Mouse (Mus musculus): ENCODE data around the gene Nnat. TPM values are rescaled to one million over a fixed set of nuclear protein-coding genes. Genes with fewer than 3 reads are reported as not detected.
A peak's percentile ranks its signal among the peaks of the same experiment; 100 is the strongest.

Gene Nnat
- polyA plus RNA-seq, 1 experiment from 2014 or later, result 201 TPM

DNA sequence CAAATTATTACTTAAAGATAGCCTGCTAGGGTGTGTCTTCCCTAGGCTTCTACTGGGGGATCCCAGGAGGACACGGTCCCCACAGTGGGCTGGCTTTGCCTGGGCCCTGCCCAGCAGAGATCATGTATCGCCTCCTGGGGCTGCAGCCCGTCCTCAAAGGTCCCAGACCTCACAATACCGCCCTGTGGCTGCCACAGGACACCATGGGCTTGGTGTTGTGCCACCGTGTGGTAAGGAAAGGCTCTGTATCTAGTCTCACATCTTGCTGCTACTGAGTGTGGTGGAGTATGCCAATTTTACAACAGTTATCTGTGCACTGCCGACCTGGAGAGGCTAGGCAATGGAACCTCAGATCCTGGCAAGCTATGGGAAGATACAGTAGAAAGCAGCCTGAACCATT is 1.4 kb upstream of the Nnat start:
- peaks cover 28% of the 10 kb centered on the region for H3K4me1 ChIP-seq (ENCODE audit: control insufficient read depth, insufficient read depth, low read length)
- peaks cover 32% of the 10 kb centered on the region for H3K36me3 ChIP-seq (ENCODE audit: control insufficient read depth, insufficient read depth, low read length)
- peaks cover 22% of the 10 kb centered on the region for H3K9me3 ChIP-seq (replicated peaks; ENCODE audit: control insufficient read depth, low read length)
- no peak overlapping the region for H3K9ac ChIP-seq (ENCODE audit: low read depth, low read length)
- H3K27me3 ChIP-seq (ENCODE audit: control insufficient read depth, insufficient read depth, low read length), result no peaks in the 10 kb centered on the region
- no peak overlapping the region for H3K27ac ChIP-seq (ENCODE audit: low read depth, low read length)
- H3K4me3 ChIP-seq (ENCODE audit: low read depth, low read length), result no peak overlapping the region
- ATAC-seq (replicated peaks; ENCODE audit: insufficient number of reproducible peaks, low FRiP score, low TSS enrichment), result no peak
- no peak overlapping the region for H3K4me2 ChIP-seq
- 59% methylated on average over 6 of the region's 6 CpGs for WGBS (ENCODE audit: insufficient replicate concordance)

DNA sequence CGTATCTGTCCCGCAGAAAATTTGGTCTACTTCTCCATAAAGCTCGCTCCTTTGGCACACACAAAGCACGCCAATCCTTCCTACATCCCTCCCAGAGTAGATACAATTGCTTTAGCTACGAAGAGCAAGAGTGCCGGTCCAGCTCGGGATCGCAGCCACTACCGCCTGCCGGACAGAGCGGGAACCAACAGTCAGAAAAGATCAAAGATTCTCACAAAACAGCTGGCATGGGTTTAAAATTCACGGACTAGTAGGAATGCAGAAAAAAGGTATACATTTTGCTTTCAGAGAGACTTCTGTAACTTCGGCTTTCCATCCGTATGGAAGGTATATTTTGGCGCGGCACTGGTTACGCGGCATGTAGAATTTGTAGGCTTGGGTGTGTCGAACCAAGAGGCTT is 438 bp upstream of the Nnat start:
- H3K4me3 ChIP-seq (ENCODE audit: low read depth, low read length), result peak overlapping the region; percentile 49
- peak overlapping the region; percentile 72 for H3K4me2 ChIP-seq
- peaks cover 19% of the 10 kb centered on the region for H3K4me1 ChIP-seq (ENCODE audit: control insufficient read depth, insufficient read depth, low read length)
- H3K36me3 ChIP-seq (ENCODE audit: control insufficient read depth, insufficient read depth, low read length), result peaks cover 32% of the 10 kb centered on the region
- 52% methylated on average over 19 of the region's 19 CpGs for WGBS (ENCODE audit: insufficient replicate concordance)
- H3K27ac ChIP-seq (ENCODE audit: low read depth, low read length), result no peak overlapping the region
- peaks cover 22% of the 10 kb centered on the region for H3K9me3 ChIP-seq (replicated peaks; ENCODE audit: control insufficient read depth, low read length)
- no peak for ATAC-seq (replicated peaks; ENCODE audit: insufficient number of reproducible peaks, low FRiP score, low TSS enrichment)
- H3K9ac ChIP-seq (ENCODE audit: low read depth, low read length), result no peak overlapping the region
- H3K27me3 ChIP-seq (ENCODE audit: control insufficient read depth, insufficient read depth, low read length), result no peaks in the 10 kb centered on the region

DNA sequence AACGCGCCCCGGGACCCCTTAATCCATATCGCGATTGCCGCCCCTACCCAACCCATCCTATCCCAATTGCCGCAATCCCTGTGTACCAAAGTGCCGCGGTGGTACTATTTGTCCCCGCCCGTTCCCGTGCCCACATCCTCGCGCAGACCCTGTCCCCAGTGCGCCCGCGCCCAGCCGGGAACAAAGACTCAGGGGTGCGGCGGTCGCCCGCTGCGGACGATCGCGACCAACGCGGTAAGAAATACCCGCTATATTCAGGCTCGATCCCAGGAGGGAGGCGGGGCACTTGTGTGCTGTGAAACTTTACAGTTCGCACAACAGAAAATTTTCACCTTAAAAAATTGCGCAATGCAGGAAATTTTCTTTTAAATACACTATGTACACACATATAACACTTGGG is 424 bp downstream of the Nnat start:
- peak overlapping the region; percentile 71 for H3K9ac ChIP-seq (ENCODE audit: low read depth, low read length)
- H3K4me1 ChIP-seq (ENCODE audit: control insufficient read depth, insufficient read depth, low read length), result peaks cover 18% of the 10 kb centered on the region
- ATAC-seq (replicated peaks; ENCODE audit: insufficient number of reproducible peaks, low FRiP score, low TSS enrichment), result no peak
- H3K9me3 ChIP-seq (replicated peaks; ENCODE audit: control insufficient read depth, low read length), result peaks cover 22% of the 10 kb centered on the region
- H3K36me3 ChIP-seq (ENCODE audit: control insufficient read depth, insufficient read depth, low read length), result peaks cover 32% of the 10 kb centered on the region
- 51% methylated on average over 33 of the region's 33 CpGs for WGBS (ENCODE audit: insufficient replicate concordance)
- no peak overlapping the region for H3K27ac ChIP-seq (ENCODE audit: low read depth, low read length)
- peak overlapping the region; percentile 72 for H3K4me2 ChIP-seq
- H3K27me3 ChIP-seq (ENCODE audit: control insufficient read depth, insufficient read depth, low read length), result no peaks in the 10 kb centered on the region
- peak overlapping the region; percentile 49 for H3K4me3 ChIP-seq (ENCODE audit: low read depth, low read length)

DNA sequence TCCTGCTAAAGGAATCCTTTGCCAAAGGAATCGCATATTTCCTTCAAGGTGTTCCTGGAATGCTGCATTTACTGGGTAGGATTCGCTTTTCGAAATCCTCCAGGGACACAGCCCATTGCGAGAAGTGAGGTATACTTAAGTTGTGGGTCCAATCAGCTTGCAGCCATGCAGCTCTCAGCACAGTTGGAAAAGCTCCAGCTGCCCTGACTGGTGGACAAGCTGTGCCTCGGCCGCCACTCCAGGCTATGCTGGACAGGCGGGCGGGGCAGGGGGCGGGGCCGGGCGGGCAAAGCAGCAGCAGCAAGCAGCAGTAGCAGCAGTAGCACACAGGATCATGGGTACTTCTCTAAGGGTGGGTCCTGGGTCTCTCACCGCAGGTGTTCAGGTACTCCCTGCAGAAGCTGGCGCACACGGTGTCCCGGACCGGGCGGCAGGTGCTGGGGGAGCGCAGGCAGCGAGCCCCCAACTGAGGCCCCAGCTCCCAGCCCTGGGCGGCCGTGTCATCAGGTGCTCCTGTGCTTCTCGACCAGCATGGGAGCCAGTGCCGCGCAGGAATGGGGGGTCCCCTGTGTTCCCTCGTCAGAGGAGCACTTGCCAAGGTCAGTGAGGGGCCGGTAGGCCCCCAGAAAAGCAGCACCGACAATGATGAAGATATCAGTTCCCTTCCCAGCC is 1.4 kb downstream of the Nnat start:
- ATAC-seq (replicated peaks; ENCODE audit: insufficient number of reproducible peaks, low FRiP score, low TSS enrichment), result peak; percentile 71
- Histone ChIP-seq H3K9ac (ENCODE audit: low read depth, low read length) (peak overlapping the region; percentile 43; the same call in 1 of the 2 replicates), H3K4me3 (ENCODE audit: low read depth, low read length) (peak overlapping the region; percentile 49), H3K4me1 (ENCODE audit: control insufficient read depth, insufficient read depth, low read length) (peaks cover 13% of the 10 kb centered on the region; the same call in 1 of the 2 replicates), H3K27ac (ENCODE audit: low read depth, low read length) (no peak overlapping the region), H3K4me2 (peak overlapping the region; percentile 72), H3K36me3 (ENCODE audit: control insufficient read depth, insufficient read depth, low read length) (peaks cover 32% of the 10 kb centered on the region), H3K9me3 (replicated peaks; ENCODE audit: control insufficient read depth, low read length) (peaks cover 22% of the 10 kb centered on the region), H3K27me3 (ENCODE audit: control insufficient read depth, insufficient read depth, low read length) (no peaks in the 10 kb centered on the region)
- 46% methylated on average over 27 of the region's 27 CpGs for WGBS (ENCODE audit: insufficient replicate concordance)

DNA sequence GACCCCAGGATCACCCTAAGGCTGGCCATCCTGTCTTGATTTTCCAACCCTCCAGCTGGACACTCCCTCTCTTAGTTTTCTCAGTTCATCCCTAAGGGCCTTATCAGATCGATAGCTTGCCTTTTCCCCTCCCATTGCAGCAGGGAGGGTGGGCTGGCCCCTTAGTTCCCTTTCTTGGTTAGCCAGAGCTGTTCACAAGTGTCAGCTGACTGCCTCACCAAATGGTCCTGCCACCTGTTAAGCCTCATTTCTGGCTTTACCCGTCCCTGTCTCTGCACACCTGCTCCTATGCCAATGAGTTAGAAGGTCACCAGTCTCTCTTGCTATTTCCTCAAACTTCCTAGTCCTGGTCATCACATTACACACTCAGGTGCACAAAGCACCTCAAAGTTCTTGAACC is 3.2 kb downstream of the Nnat start:
- no peak overlapping the region for H3K4me3 ChIP-seq (ENCODE audit: low read depth, low read length)
- WGBS (ENCODE audit: insufficient replicate concordance), result 48% methylated on average over 2 of the region's 2 CpGs
- peaks cover 22% of the 10 kb centered on the region for H3K36me3 ChIP-seq (ENCODE audit: control insufficient read depth, insufficient read depth, low read length)
- H3K4me1 ChIP-seq (ENCODE audit: control insufficient read depth, insufficient read depth, low read length), result peaks cover 16% of the 10 kb centered on the region; the same call in 1 of the 2 replicates
- H3K9me3 ChIP-seq (replicated peaks; ENCODE audit: control insufficient read depth, low read length), result peaks cover 22% of the 10 kb centered on the region
- H3K27me3 ChIP-seq (ENCODE audit: control insufficient read depth, insufficient read depth, low read length), result no peaks in the 10 kb centered on the region
- no peak for ATAC-seq (replicated peaks; ENCODE audit: insufficient number of reproducible peaks, low FRiP score, low TSS enrichment)
- no peak overlapping the region for H3K27ac ChIP-seq (ENCODE audit: low read depth, low read length)
- no peak overlapping the region for H3K4me2 ChIP-seq
- H3K9ac ChIP-seq (ENCODE audit: low read depth, low read length), result no peak overlapping the region

DNA sequence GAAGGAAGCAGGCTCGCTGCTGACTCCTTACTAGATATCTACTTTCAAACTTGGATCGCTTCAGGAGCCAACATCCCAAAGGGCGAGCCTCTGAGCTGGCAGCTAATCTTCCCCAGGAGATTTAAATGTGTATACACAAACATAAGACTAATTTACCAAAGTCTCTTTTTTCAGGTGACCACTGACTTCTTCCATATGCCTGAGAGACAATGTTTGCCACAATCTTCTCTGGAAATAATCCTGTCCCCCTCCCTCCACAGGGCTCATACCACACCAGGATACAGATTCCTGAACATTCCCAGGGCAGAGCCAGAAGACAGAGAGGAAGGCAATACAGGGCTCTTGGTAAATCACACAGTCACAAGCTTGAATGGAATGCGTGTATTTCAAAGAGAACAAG is 4.8 kb downstream of the Nnat start:
- Histone ChIP-seq H3K4me1 (ENCODE audit: control insufficient read depth, insufficient read depth, low read length) (peaks cover 13% of the 10 kb centered on the region; the same call in 1 of the 2 replicates), H3K36me3 (ENCODE audit: control insufficient read depth, insufficient read depth, low read length) (peaks cover 14% of the 10 kb centered on the region), H3K4me3 (ENCODE audit: low read depth, low read length) (no peak overlapping the region; the same call in 1 of the 2 replicates), H3K4me2 (peak overlapping the region; percentile 76), H3K27ac (ENCODE audit: low read depth, low read length) (no peak overlapping the region), H3K9ac (ENCODE audit: low read depth, low read length) (0 out of 2 replicates have a peak overlapping the region, but pooled peaks have one; percentile 0), H3K9me3 (replicated peaks; ENCODE audit: control insufficient read depth, low read length) (peaks cover 12% of the 10 kb centered on the region), H3K27me3 (ENCODE audit: control insufficient read depth, insufficient read depth, low read length) (no peaks in the 10 kb centered on the region)
- 71% methylated on average over 4 of the region's 4 CpGs for WGBS (ENCODE audit: insufficient replicate concordance)
- ATAC-seq (replicated peaks; ENCODE audit: insufficient number of reproducible peaks, low FRiP score, low TSS enrichment), result no peak

DNA sequence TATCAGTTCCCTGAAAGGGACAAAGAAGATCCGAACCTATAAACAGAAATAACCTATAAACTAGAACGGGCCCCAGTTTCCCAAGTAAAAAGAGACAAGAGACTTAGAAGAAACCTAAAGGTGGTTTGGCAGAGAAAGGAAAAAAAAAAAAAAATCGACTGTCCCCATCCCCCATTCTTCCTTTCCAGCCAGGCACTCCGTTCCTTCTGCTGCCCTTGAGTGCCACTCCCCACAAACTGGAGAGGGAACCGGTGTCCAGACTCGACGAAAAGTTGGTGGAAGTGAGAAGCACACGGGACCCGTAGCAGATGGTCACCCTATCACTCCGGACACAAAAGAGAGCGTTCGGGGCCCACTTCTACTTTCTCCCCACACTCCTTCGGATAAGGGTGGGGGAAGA is 5.6 kb downstream of the Nnat start:
- H3K4me1 ChIP-seq (ENCODE audit: control insufficient read depth, insufficient read depth, low read length), result peaks cover 13% of the 10 kb centered on the region; the same call in 1 of the 2 replicates
- H3K27ac ChIP-seq (ENCODE audit: low read depth, low read length), result peak overlapping the region; percentile 87
- H3K9ac ChIP-seq (ENCODE audit: low read depth, low read length), result peak overlapping the region; percentile 96
- 5% methylated on average over 13 of the region's 13 CpGs for WGBS (ENCODE audit: insufficient replicate concordance)
- peak overlapping the region; percentile 76 for H3K4me2 ChIP-seq
- no peaks in the 10 kb centered on the region for H3K27me3 ChIP-seq (ENCODE audit: control insufficient read depth, insufficient read depth, low read length)
- peaks cover 8% of the 10 kb centered on the region for H3K9me3 ChIP-seq (replicated peaks; ENCODE audit: control insufficient read depth, low read length)
- no peak for ATAC-seq (replicated peaks; ENCODE audit: insufficient number of reproducible peaks, low FRiP score, low TSS enrichment)
- H3K4me3 ChIP-seq (ENCODE audit: low read depth, low read length), result peak overlapping the region; percentile 99
- peaks cover 14% of the 10 kb centered on the region for H3K36me3 ChIP-seq (ENCODE audit: control insufficient read depth, insufficient read depth, low read length)

DNA sequence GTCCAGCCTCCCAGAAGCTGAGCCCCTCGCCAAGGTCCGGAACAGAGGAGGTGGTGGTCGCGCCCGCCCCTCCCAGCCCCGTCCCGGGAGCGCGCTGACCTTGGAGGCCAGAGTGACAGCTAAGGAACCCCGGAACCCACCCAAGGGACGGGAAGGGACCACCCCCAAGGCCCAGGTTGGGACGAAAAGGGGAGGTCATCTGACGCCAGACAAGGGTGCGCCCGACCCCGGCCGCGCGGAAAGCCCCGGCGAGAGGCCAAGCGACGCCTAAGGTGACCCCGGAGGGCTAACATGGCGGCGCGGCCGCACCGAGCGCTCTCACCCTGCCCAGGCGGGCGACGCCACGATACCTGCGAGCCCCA is 6.0 kb downstream of the Nnat start:
- Histone ChIP-seq H3K4me1 (ENCODE audit: control insufficient read depth, insufficient read depth, low read length) (peaks cover 13% of the 10 kb centered on the region; the same call in 1 of the 2 replicates), H3K36me3 (ENCODE audit: control insufficient read depth, insufficient read depth, low read length) (peaks cover 14% of the 10 kb centered on the region), H3K4me3 (ENCODE audit: low read depth, low read length) (peak overlapping the region; percentile 99), H3K4me2 (peak overlapping the region; percentile 76), H3K27ac (ENCODE audit: low read depth, low read length) (peak overlapping the region; percentile 87), H3K9me3 (replicated peaks; ENCODE audit: control insufficient read depth, low read length) (peaks cover 8% of the 10 kb centered on the region), H3K27me3 (ENCODE audit: control insufficient read depth, insufficient read depth, low read length) (no peaks in the 10 kb centered on the region), H3K9ac (ENCODE audit: low read depth, low read length) (peak overlapping the region; percentile 96)
- under 1% methylated on average over 34 of the region's 35 CpGs for WGBS (ENCODE audit: insufficient replicate concordance)
- peak; percentile 56 for ATAC-seq (replicated peaks; ENCODE audit: insufficient number of reproducible peaks, low FRiP score, low TSS enrichment)

Measured in heart, embryonic 11.5 days (tissue).